Mouse (Mus musculus): ENCODE data around the gene Fkbp1a. TPM values are rescaled to one million over a fixed set of nuclear protein-coding genes. Genes with fewer than 3 reads are reported as not detected.
A peak's percentile ranks its signal among the peaks of the same experiment; 100 is the strongest.

Gene Fkbp1a
- polyA plus RNA-seq, 1 experiment from 2014 or later, result 710 TPM

- Histone ChIP-seq H3K27ac (ENCODE audit: low read depth) (no peak overlapping the region), H3K4me1 (replicated peaks; ENCODE audit: control insufficient read depth, insufficient read depth, low read length) (peaks cover 8% of the 10 kb centered on the region; the same call in 1 of the 2 replicates), H3K4me2 (ENCODE audit: low read length) (no peak overlapping the region), H3K27me3 (replicated peaks; ENCODE audit: control insufficient read depth, insufficient read depth, low read length) (no peaks in the 10 kb centered on the region), H3K4me3 (ENCODE audit: low read depth, low read length) (no peak overlapping the region), H3K9ac (ENCODE audit: low read length) (no peak overlapping the region), H3K9me3 (ENCODE audit: control insufficient read depth, low read length) (no peaks in the 10 kb centered on the region), H3K36me3 (ENCODE audit: control insufficient read depth, insufficient read depth, low read length) (no peaks in the 10 kb centered on the region)
- 60% methylated on average over 4 of the region's 4 CpGs for WGBS
- DNase-seq (ENCODE audit: low spot score) (no peak), ATAC-seq (replicated peaks; ENCODE audit: low FRiP score, low TSS enrichment, low read depth) (no peak)
Observed at GRCm38 (mm10) chr2:151538646-151539045, 3.6 kb upstream of the Fkbp1a start.

- DNase-seq (ENCODE audit: low spot score), result peak; percentile 70
- Histone ChIP-seq H3K27ac (ENCODE audit: low read depth) (peak overlapping the region; percentile 92), H3K4me1 (replicated peaks; ENCODE audit: control insufficient read depth, insufficient read depth, low read length) (peaks cover 24% of the 10 kb centered on the region), H3K27me3 (replicated peaks; ENCODE audit: control insufficient read depth, insufficient read depth, low read length) (no peaks in the 10 kb centered on the region), H3K4me2 (ENCODE audit: low read length) (peak overlapping the region; percentile 76), H3K9ac (ENCODE audit: low read length) (peak overlapping the region; percentile 98), H3K36me3 (ENCODE audit: control insufficient read depth, insufficient read depth, low read length) (peaks cover 45% of the 10 kb centered on the region), H3K9me3 (ENCODE audit: control insufficient read depth, low read length) (no peaks in the 10 kb centered on the region), H3K4me3 (ENCODE audit: low read depth, low read length) (peak overlapping the region; percentile 89)
- 0 out of 2 replicates have a peak, but pooled peaks have one; percentile 20 for ATAC-seq (replicated peaks; ENCODE audit: low FRiP score, low TSS enrichment, low read depth)
- whole genome bisulfite sequencing, result under 1% methylated on average over 20 of the region's 21 CpGs
Observed at GRCm38 (mm10) chr2:151543063-151543895, 996 bp downstream of the Fkbp1a start.

- Histone ChIP-seq H3K4me1 (replicated peaks; ENCODE audit: control insufficient read depth, insufficient read depth, low read length) (peaks cover 24% of the 10 kb centered on the region), H3K4me3 (ENCODE audit: low read depth, low read length) (no peak overlapping the region; the same call in 1 of the 2 replicates), H3K4me2 (ENCODE audit: low read length) (peak overlapping the region; percentile 76), H3K27me3 (replicated peaks; ENCODE audit: control insufficient read depth, insufficient read depth, low read length) (no peaks in the 10 kb centered on the region), H3K9me3 (ENCODE audit: control insufficient read depth, low read length) (no peaks in the 10 kb centered on the region), H3K9ac (ENCODE audit: low read length) (no peak overlapping the region), H3K27ac (ENCODE audit: low read depth) (no peak overlapping the region), H3K36me3 (ENCODE audit: control insufficient read depth, insufficient read depth, low read length) (peaks cover 52% of the 10 kb centered on the region)
- ATAC-seq (replicated peaks; ENCODE audit: low FRiP score, low TSS enrichment, low read depth), result no peak
- DNase-seq (ENCODE audit: low spot score), result no peak
- 69% methylated on average over 6 of the region's 6 CpGs for WGBS
Observed at GRCm38 (mm10) chr2:151544673-151545072, 2.4 kb downstream of the Fkbp1a start.

- Histone ChIP-seq H3K4me1 (replicated peaks; ENCODE audit: control insufficient read depth, insufficient read depth, low read length) (peaks cover 21% of the 10 kb centered on the region), H3K4me3 (ENCODE audit: low read depth, low read length) (no peak overlapping the region), H3K4me2 (ENCODE audit: low read length) (no peak overlapping the region), H3K27me3 (replicated peaks; ENCODE audit: control insufficient read depth, insufficient read depth, low read length) (no peaks in the 10 kb centered on the region), H3K9me3 (ENCODE audit: control insufficient read depth, low read length) (no peaks in the 10 kb centered on the region), H3K9ac (ENCODE audit: low read length) (no peak overlapping the region), H3K27ac (ENCODE audit: low read depth) (no peak overlapping the region), H3K36me3 (ENCODE audit: control insufficient read depth, insufficient read depth, low read length) (peaks cover 70% of the 10 kb centered on the region)
- no peak for DNase-seq (ENCODE audit: low spot score)
- ATAC-seq (replicated peaks; ENCODE audit: low FRiP score, low TSS enrichment, low read depth), result no peak
- WGBS, result 92% methylated on average over 4 of the region's 4 CpGs
Observed at GRCm38 (mm10) chr2:151546571-151546970, 4.3 kb downstream of the Fkbp1a start.

- Histone ChIP-seq H3K36me3 (ENCODE audit: control insufficient read depth, insufficient read depth, low read length) (peaks cover 91% of the 10 kb centered on the region), H3K27ac (ENCODE audit: low read depth) (no peak overlapping the region), H3K9me3 (ENCODE audit: control insufficient read depth, low read length) (no peaks in the 10 kb centered on the region), H3K27me3 (replicated peaks; ENCODE audit: control insufficient read depth, insufficient read depth, low read length) (no peaks in the 10 kb centered on the region), H3K4me3 (ENCODE audit: low read depth, low read length) (no peak overlapping the region), H3K9ac (ENCODE audit: low read length) (no peak overlapping the region), H3K4me2 (ENCODE audit: low read length) (no peak overlapping the region), H3K4me1 (replicated peaks; ENCODE audit: control insufficient read depth, insufficient read depth, low read length) (peaks cover 10% of the 10 kb centered on the region)
- no peak for DNase-seq (ENCODE audit: low spot score)
- WGBS, result 92% methylated on average over 3 of the region's 3 CpGs
- no peak for ATAC-seq (replicated peaks; ENCODE audit: low FRiP score, low TSS enrichment, low read depth)
Observed at GRCm38 (mm10) chr2:151549615-151550121, 7.4 kb downstream of the Fkbp1a start.

- peaks cover 67% of the 10 kb centered on the region for H3K36me3 ChIP-seq (ENCODE audit: control insufficient read depth, insufficient read depth, low read length)
- no peak overlapping the region for H3K4me3 ChIP-seq (ENCODE audit: low read depth, low read length)
- H3K27ac ChIP-seq (ENCODE audit: low read depth), result no peak overlapping the region
- no peaks in the 10 kb centered on the region for H3K9me3 ChIP-seq (ENCODE audit: control insufficient read depth, low read length)
- peak; percentile 60 for DNase-seq (ENCODE audit: low spot score)
- WGBS, result 78% methylated on average over 7 of the region's 7 CpGs
- no peaks in the 10 kb centered on the region for H3K27me3 ChIP-seq (replicated peaks; ENCODE audit: control insufficient read depth, insufficient read depth, low read length)
- no peak overlapping the region for H3K9ac ChIP-seq (ENCODE audit: low read length)
- no peaks in the 10 kb centered on the region for H3K4me1 ChIP-seq (replicated peaks; ENCODE audit: control insufficient read depth, insufficient read depth, low read length)
- peak; percentile 79 for ATAC-seq (replicated peaks; ENCODE audit: low FRiP score, low TSS enrichment, low read depth)
- no peak overlapping the region for H3K4me2 ChIP-seq (ENCODE audit: low read length)
Observed at GRCm38 (mm10) chr2:151562930-151563921, 20.9 kb downstream of the Fkbp1a start.

- Histone ChIP-seq H3K36me3 (ENCODE audit: control insufficient read depth, insufficient read depth, low read length) (peaks cover 59% of the 10 kb centered on the region), H3K27me3 (replicated peaks; ENCODE audit: control insufficient read depth, insufficient read depth, low read length) (no peaks in the 10 kb centered on the region), H3K27ac (ENCODE audit: low read depth) (no peak overlapping the region), H3K4me2 (ENCODE audit: low read length) (no peak overlapping the region), H3K9me3 (ENCODE audit: control insufficient read depth, low read length) (no peaks in the 10 kb centered on the region), H3K4me3 (ENCODE audit: low read depth, low read length) (no peak overlapping the region), H3K4me1 (replicated peaks; ENCODE audit: control insufficient read depth, insufficient read depth, low read length) (no peaks in the 10 kb centered on the region), H3K9ac (ENCODE audit: low read length) (no peak overlapping the region)
- WGBS, result 88% methylated on average over 1 of the region's 1 CpGs
- ATAC-seq (replicated peaks; ENCODE audit: low FRiP score, low TSS enrichment, low read depth), result no peak
- DNase-seq (ENCODE audit: low spot score), result no peak
Observed at GRCm38 (mm10) chr2:151564006-151564405, 21.7 kb downstream of the Fkbp1a start.

GRCm38 (mm10) chr2:151564986-151565385, 22.7 kb downstream of the Fkbp1a start:
- Histone ChIP-seq H3K27me3 (replicated peaks; ENCODE audit: control insufficient read depth, insufficient read depth, low read length) (no peaks in the 10 kb centered on the region), H3K9me3 (ENCODE audit: control insufficient read depth, low read length) (no peaks in the 10 kb centered on the region), H3K4me3 (ENCODE audit: low read depth, low read length) (no peak overlapping the region), H3K9ac (ENCODE audit: low read length) (no peak overlapping the region), H3K4me2 (ENCODE audit: low read length) (no peak overlapping the region), H3K36me3 (ENCODE audit: control insufficient read depth, insufficient read depth, low read length) (peaks cover 49% of the 10 kb centered on the region), H3K4me1 (replicated peaks; ENCODE audit: control insufficient read depth, insufficient read depth, low read length) (no peaks in the 10 kb centered on the region), H3K27ac (ENCODE audit: low read depth) (no peak overlapping the region)
- 71% methylated on average over 3 of the region's 3 CpGs for WGBS
- ATAC-seq (replicated peaks; ENCODE audit: low FRiP score, low TSS enrichment, low read depth), result no peak
- no peak for DNase-seq (ENCODE audit: low spot score)

Measured in intestine, embryonic 14.5 days (tissue).